Mouse (Mus musculus) bone marrow, adult 2 months (tissue): Measurements from ENCODE around the gene Pdpn.

ENCODE experiments used
- CTCF ChIP-seq: fragments of 200-500 bp; IDR thresholded peaks from 2 replicates; pipeline ENCODE4 v1.5.1; 2011; ENCODE audit warnings: low read length, control low read depth; ENCODE audit not compliant: control insufficient read depth, insufficient read depth
- POLR2A ChIP-seq: fragments of 200-500 bp; IDR thresholded peaks from 2 replicates; pipeline ENCODE4 v1.6.1; 2011; ENCODE audit warnings: low read depth, mild to moderate bottlenecking, control low read depth, low read length, borderline replicate concordance; ENCODE audit not compliant: control insufficient read depth

DNA sequence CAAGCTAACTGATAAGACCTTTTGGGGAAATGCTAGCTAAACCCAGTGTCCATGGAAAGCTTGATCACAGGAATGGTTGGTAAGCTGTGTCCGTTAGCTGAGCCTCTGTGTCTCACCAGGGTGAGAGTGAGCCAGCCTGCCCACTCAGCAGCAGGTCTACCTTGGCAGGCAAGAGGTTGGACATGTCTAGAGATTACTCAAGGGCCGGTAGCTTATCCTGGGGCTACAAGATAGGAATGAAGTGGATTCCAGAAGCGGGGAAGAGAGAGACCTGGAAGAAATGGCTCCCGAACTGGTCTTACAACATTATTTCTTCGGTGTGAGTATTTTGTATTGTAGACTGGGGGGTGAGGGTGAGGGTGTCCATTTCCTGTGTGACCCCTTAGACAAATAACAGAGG is 1.7 kb upstream of the Pdpn start:
- TF ChIP-seq POLR2A = no peak
- TF ChIP-seq CTCF = no peak
